Mouse (Mus musculus) heart, embryonic 16.5 days (tissue): ENCODE measurements at regions not wholly inside any gene's neighbourhood (a gene's known extent, or its start where the extent isn't known, plus 50 kb on each side); places are given as distances from the start of the nearest gene placed in this dataset.

Source experiments
- ATAC-seq: fragments of 200-750 bp; cut with Nextera tagmentation; replicated peaks from 2 replicates; pipeline ENCODE4 v1.8.0; 2017; ENCODE audit warnings: moderate number of reproducible peaks; ENCODE audit not compliant: insufficient read depth, low FRiP score; ENCODE audit errors: extremely low read depth
- H3K27ac ChIP-seq: fragments of 300-500 bp; sonication (generic); 2 replicates; pipeline ENCODE4 v1.5.1; 2014; ENCODE audit warnings: mild to moderate bottlenecking, low read length, control low read depth, moderate library complexity
- H3K27me3 ChIP-seq: fragments of 300-500 bp; sonication (generic); 2 replicates; pipeline ENCODE4 v1.6.1; 2014; ENCODE audit warnings: low read length, mixed read lengths; ENCODE audit not compliant: control insufficient read depth, insufficient read depth
- H3K36me3 ChIP-seq: fragments of 300-500 bp; sonication (generic); 2 replicates; pipeline ENCODE4 v1.6.1; 2014; ENCODE audit not compliant: control insufficient read depth, insufficient read depth
- H3K4me1 ChIP-seq: fragments of 300-500 bp; sonication (generic); 2 replicates; pipeline ENCODE4 v1.6.1; 2014; ENCODE audit warnings: low read length, mixed read lengths; ENCODE audit not compliant: control insufficient read depth, insufficient read depth
- H3K4me2 ChIP-seq: fragments of 300-500 bp; sonication (generic); 2 replicates; pipeline ENCODE4 v1.6.1; 2014; ENCODE audit warnings: low read depth, mild to moderate bottlenecking, control low read depth, low read length
- H3K4me3 ChIP-seq: fragments of 300-500 bp; sonication (generic); 2 replicates; pipeline ENCODE4 v1.5.1; 2014; ENCODE audit warnings: mild to moderate bottlenecking, control low read depth, low read length
- H3K9ac ChIP-seq: fragments of 300-500 bp; sonication (generic); 2 replicates; pipeline ENCODE4 v1.6.1; 2014; ENCODE audit warnings: low read length, control low read depth
- H3K9me3 ChIP-seq: fragments of 300-500 bp; sonication (generic); replicated peaks from 2 replicates; pipeline ENCODE4 v1.6.1; 2016; ENCODE audit warnings: low read length; ENCODE audit not compliant: control insufficient read depth
- WGBS: fragments of 180-500 bp; shearing (Covaris S2); extraction: QIAGEN DNeasy Blood & Tissue Kit; methylation state at CpG from one replicate; pipeline ENCODE4 v1.1.7; 2014; 5-methylcytosine and 5-hydroxymethylcytosine counted together

- no peak overlapping the region for H3K9ac ChIP-seq
- 51% methylated on average over 5 of the region's 5 CpGs for WGBS
- ATAC-seq: peak; percentile 94
Observed at GRCm38 (mm10) chr15:62230773-62231172, 1308.0 kb upstream of the A1bg start.

GRCm38 (mm10) chr15:62229491-62230283, 1306.9 kb upstream of the A1bg start:
- no peaks in the 10 kb centered on the region for H3K36me3 ChIP-seq
- no peaks in the 10 kb centered on the region for H3K9me3 ChIP-seq
- H3K9ac ChIP-seq: no peak overlapping the region
- no peak for ATAC-seq
- peaks cover 13% of the 10 kb centered on the region for H3K4me1 ChIP-seq
- H3K27me3 ChIP-seq: no peaks in the 10 kb centered on the region
- peak overlapping the region; percentile 48 for H3K27ac ChIP-seq
- WGBS: 58% methylated on average over 8 of the region's 8 CpGs
- H3K4me2 ChIP-seq: no peak overlapping the region
- no peak overlapping the region for H3K4me3 ChIP-seq

More at GRCm38 (mm10) chr15:62230773-62231172, 1308.0 kb upstream of the A1bg start:
- Histone ChIP-seq H3K9me3 (no peaks in the 10 kb centered on the region), H3K4me1 (peaks cover 13% of the 10 kb centered on the region), H3K4me2 (no peak overlapping the region), H3K27me3 (no peaks in the 10 kb centered on the region), H3K4me3 (no peak overlapping the region), H3K27ac (peak overlapping the region; percentile 64), H3K36me3 (no peaks in the 10 kb centered on the region)

- no peaks in the 10 kb centered on the region for H3K9me3 ChIP-seq
- WGBS: 82% methylated on average over 3 of the region's 3 CpGs
- ATAC-seq: no peak
Observed at GRCm38 (mm10) chr15:62229023-62229422, 1306.2 kb upstream of the A1bg start.

GRCm38 (mm10) chr15:62224798-62225197, 1302.0 kb upstream of the A1bg start:
- Histone ChIP-seq H3K27me3 (no peaks in the 10 kb centered on the region), H3K9ac (no peak overlapping the region), H3K36me3 (no peaks in the 10 kb centered on the region), H3K9me3 (no peaks in the 10 kb centered on the region), H3K4me2 (no peak overlapping the region), H3K27ac (no peak overlapping the region), H3K4me3 (no peak overlapping the region), H3K4me1 (peaks cover 8% of the 10 kb centered on the region)
- ATAC-seq: no peak

More at GRCm38 (mm10) chr15:62229023-62229422, 1306.2 kb upstream of the A1bg start:
- no peak overlapping the region for H3K4me2 ChIP-seq
- H3K27ac ChIP-seq: no peak overlapping the region
- no peaks in the 10 kb centered on the region for H3K27me3 ChIP-seq
- no peak overlapping the region for H3K4me3 ChIP-seq
- H3K36me3 ChIP-seq: no peaks in the 10 kb centered on the region
- peaks cover 13% of the 10 kb centered on the region for H3K4me1 ChIP-seq
- no peak overlapping the region for H3K9ac ChIP-seq

- ATAC-seq: no peak
- Histone ChIP-seq H3K4me3 (no peak overlapping the region), H3K9ac (no peak overlapping the region), H3K27ac (no peak overlapping the region), H3K36me3 (no peaks in the 10 kb centered on the region), H3K9me3 (no peaks in the 10 kb centered on the region), H3K27me3 (no peaks in the 10 kb centered on the region), H3K4me1 (0 out of 2 replicates have a peak, but pooled peaks cover 2% of the 10 kb centered on the region), H3K4me2 (no peak overlapping the region)
- 85% methylated on average over 3 of the region's 3 CpGs for WGBS
Observed at GRCm38 (mm10) chr15:62224191-62224590, 1301.4 kb upstream of the A1bg start.

- no peak for ATAC-seq
- Histone ChIP-seq H3K4me2 (no peak overlapping the region), H3K9ac (no peak overlapping the region), H3K36me3 (no peaks in the 10 kb centered on the region), H3K4me3 (no peak overlapping the region), H3K4me1 (0 out of 2 replicates have a peak, but pooled peaks cover 2% of the 10 kb centered on the region), H3K9me3 (no peaks in the 10 kb centered on the region), H3K27me3 (no peaks in the 10 kb centered on the region), H3K27ac (no peak overlapping the region)
- WGBS: 60% methylated on average over 6 of the region's 6 CpGs
Observed at GRCm38 (mm10) chr15:62223156-62223840, 1300.5 kb upstream of the A1bg start.

GRCm38 (mm10) chr15:62222731-62223130, 1299.9 kb upstream of the A1bg start:
- H3K4me2 ChIP-seq: no peak overlapping the region
- no peak for ATAC-seq
- no peak overlapping the region for H3K9ac ChIP-seq
- 66% methylated on average over 5 of the region's 5 CpGs for WGBS
- no peaks in the 10 kb centered on the region for H3K27me3 ChIP-seq
- no peaks in the 10 kb centered on the region for H3K36me3 ChIP-seq
- H3K4me1 ChIP-seq: 0 out of 2 replicates have a peak, but pooled peaks cover 2% of the 10 kb centered on the region
- no peak overlapping the region for H3K4me3 ChIP-seq
- no peak overlapping the region for H3K27ac ChIP-seq
- no peaks in the 10 kb centered on the region for H3K9me3 ChIP-seq

- Histone ChIP-seq H3K9ac (no peak overlapping the region), H3K4me2 (no peak overlapping the region), H3K9me3 (no peaks in the 10 kb centered on the region), H3K27ac (no peak overlapping the region), H3K36me3 (no peaks in the 10 kb centered on the region), H3K4me1 (0 out of 2 replicates have a peak, but pooled peaks cover 2% of the 10 kb centered on the region), H3K27me3 (no peaks in the 10 kb centered on the region), H3K4me3 (no peak overlapping the region)
- ATAC-seq: no peak
- WGBS: 75% methylated on average over 6 of the region's 6 CpGs
Observed at GRCm38 (mm10) chr15:62222201-62222600, 1299.4 kb upstream of the A1bg start.
